Mouse (Mus musculus): ENCODE results near the gene Ephb2.

Gene Ephb2

GRCm38 (mm10) chr4:136702456-136702855 lies 133.3 kb downstream of the Ephb2 start:
- in situ Hi-C loops (cut with MboI, MseI): no loop called here

- in situ Hi-C loops (cut with MboI, MseI): no loop called here
Measured at GRCm38 (mm10) chr4:136701236-136701635, 134.6 kb downstream of the Ephb2 start.

- in situ Hi-C loops (cut with MboI, MseI): loop anchor here (25.0 kb wide), 1 partner anchor 388 kb away; no protein-coding TSS in a partner anchor
Measured at GRCm38 (mm10) chr4:136699084-136699450, 136.7 kb downstream of the Ephb2 start.

- in situ Hi-C loops (cut with MboI, MseI): loop anchor here (25.0 kb wide), 1 partner anchor 389 kb away; no protein-coding TSS in a partner anchor
Measured at GRCm38 (mm10) chr4:136698404-136699083, 137.2 kb downstream of the Ephb2 start.

GRCm38 (mm10) chr4:136697325-136697724 lies 138.5 kb downstream of the Ephb2 start:
- in situ Hi-C loops (cut with MboI, MseI): loop anchor here (25.0 kb wide), 1 partner anchor 390 kb away; no protein-coding TSS in a partner anchor

- in situ Hi-C loops (cut with MboI, MseI): loop anchor here (25.0 kb wide), 1 partner anchor 391 kb away; no protein-coding TSS in a partner anchor
Measured at GRCm38 (mm10) chr4:136696381-136696925, 139.3 kb downstream of the Ephb2 start.

- in situ Hi-C loops (cut with MboI, MseI): loop anchor here (25.0 kb wide), 1 partner anchor 392 kb away; no protein-coding TSS in a partner anchor
Measured at GRCm38 (mm10) chr4:136695696-136696095, 140.1 kb downstream of the Ephb2 start.

- in situ Hi-C loops (cut with MboI, MseI): loop anchor here (25.0 kb wide), 1 partner anchor 397 kb away; no protein-coding TSS in a partner anchor
Measured at GRCm38 (mm10) chr4:136690034-136690433, 145.8 kb downstream of the Ephb2 start.

- in situ Hi-C loops (cut with MboI, MseI): loop anchor here (25.0 kb wide), 1 partner anchor 399 kb away; no protein-coding TSS in a partner anchor
Measured at GRCm38 (mm10) chr4:136688113-136688512, 147.7 kb downstream of the Ephb2 start.

- in situ Hi-C loops (cut with MboI, MseI): loop anchor here (25.0 kb wide), 1 partner anchor 402 kb away; no protein-coding TSS in a partner anchor
Measured at GRCm38 (mm10) chr4:136685431-136685869, 150.3 kb downstream of the Ephb2 start.

GRCm38 (mm10) chr4:136684485-136684884 lies 151.3 kb downstream of the Ephb2 start:
- in situ Hi-C loops (cut with MboI, MseI): loop anchor here (5.0 to 25.0 kb wide), 2 partner anchors 158 to 403 kb away; no protein-coding TSS in a partner anchor

- in situ Hi-C loops (cut with MboI, MseI): loop anchor here (5.0 to 25.0 kb wide), 2 partner anchors 162 to 407 kb away; no protein-coding TSS in a partner anchor
Measured at GRCm38 (mm10) chr4:136680641-136681040, 155.1 kb downstream of the Ephb2 start.

GRCm38 (mm10) chr4:136679221-136679620 lies 156.6 kb downstream of the Ephb2 start:
- in situ Hi-C loops (cut with MboI, MseI): loop anchor here (25.0 kb wide), 1 partner anchor 408 kb away; no protein-coding TSS in a partner anchor

GRCm38 (mm10) chr4:136678480-136678879 lies 157.3 kb downstream of the Ephb2 start:
- in situ Hi-C loops (cut with MboI, MseI): loop anchor here (25.0 kb wide), 1 partner anchor 409 kb away; no protein-coding TSS in a partner anchor

- in situ Hi-C loops (cut with MboI, MseI): loop anchor here (25.0 kb wide), 1 partner anchor 412 kb away; no protein-coding TSS in a partner anchor
Measured at GRCm38 (mm10) chr4:136675439-136675838, 160.3 kb downstream of the Ephb2 start.

GRCm38 (mm10) chr4:136672335-136673090 lies 163.3 kb downstream of the Ephb2 start:
- in situ Hi-C loops (cut with MboI, MseI): no loop called here

GRCm38 (mm10) chr4:136667757-136668156 lies 168.0 kb downstream of the Ephb2 start:
- in situ Hi-C loops (cut with MboI, MseI): no loop called here

GRCm38 (mm10) chr4:136666002-136666401 lies 169.8 kb downstream of the Ephb2 start:
- in situ Hi-C loops (cut with MboI, MseI): no loop called here

GRCm38 (mm10) chr4:136665068-136665467 lies 170.7 kb downstream of the Ephb2 start:
- in situ Hi-C loops (cut with MboI, MseI): no loop called here

GRCm38 (mm10) chr4:136657914-136658313 lies 177.9 kb downstream of the Ephb2 start:
- in situ Hi-C loops (cut with MboI, MseI): no loop called here

- in situ Hi-C loops (cut with MboI, MseI): no loop called here
Measured at GRCm38 (mm10) chr4:136653692-136654234, 182.0 kb downstream of the Ephb2 start.

Data from T-helper 1 cell (primary cell).